Mouse (Mus musculus) lung, postnatal 36 days (tissue): Measurements from ENCODE around the gene Spag7.
A peak's percentile ranks its signal among the peaks of the same experiment; 100 is the strongest.

Source experiments
- DNase-seq: peaks from one replicate; pipeline ENCODE4 v3.0.0; 2022; ENCODE audit warnings: mixed read lengths

Gene Spag7

DNA sequence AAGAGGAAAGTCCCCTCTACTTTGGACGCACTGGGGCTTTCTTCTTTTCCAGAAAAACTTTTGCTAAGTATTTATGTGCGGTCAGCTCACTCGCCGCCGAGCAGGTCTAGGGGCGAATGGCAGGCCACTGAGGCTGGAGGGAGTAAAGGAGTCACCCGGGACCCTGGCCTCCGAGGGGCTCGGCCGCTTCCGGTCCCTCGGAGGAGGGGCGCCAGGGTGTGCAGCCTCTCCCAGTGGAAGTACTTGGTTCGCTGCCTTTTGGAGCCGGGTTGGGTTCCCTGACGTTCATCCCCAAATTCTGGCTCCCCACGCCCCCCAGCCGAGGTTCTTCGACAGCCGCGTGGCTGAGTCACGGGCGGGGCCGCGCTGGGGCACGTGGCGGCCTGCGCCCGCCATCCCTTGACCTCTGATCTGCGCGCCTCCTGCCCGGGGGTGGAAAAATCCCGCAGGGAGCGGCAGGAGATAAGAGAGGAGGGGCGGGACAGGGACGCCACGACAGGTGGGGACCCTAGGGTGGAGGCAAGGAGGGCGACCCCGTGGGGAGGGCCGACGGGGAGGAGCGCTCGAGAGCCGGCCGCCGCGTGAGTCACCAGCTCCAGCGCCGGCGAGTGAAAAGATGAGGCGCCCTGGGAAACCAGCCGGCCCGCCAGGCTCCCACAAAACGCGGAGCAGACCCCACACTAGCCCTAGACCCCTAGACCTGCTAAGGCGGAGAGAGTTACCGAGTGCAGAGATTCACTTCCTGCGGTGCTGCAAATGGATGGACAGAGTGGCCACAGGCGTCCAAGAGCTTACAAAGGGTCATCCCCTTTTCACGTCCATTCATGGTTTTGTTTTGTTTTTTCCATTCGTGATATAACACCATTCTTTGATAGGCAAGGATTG lies 13.4 kb downstream of the Spag7 start:
- peak; percentile 54 for DNase-seq

DNA sequence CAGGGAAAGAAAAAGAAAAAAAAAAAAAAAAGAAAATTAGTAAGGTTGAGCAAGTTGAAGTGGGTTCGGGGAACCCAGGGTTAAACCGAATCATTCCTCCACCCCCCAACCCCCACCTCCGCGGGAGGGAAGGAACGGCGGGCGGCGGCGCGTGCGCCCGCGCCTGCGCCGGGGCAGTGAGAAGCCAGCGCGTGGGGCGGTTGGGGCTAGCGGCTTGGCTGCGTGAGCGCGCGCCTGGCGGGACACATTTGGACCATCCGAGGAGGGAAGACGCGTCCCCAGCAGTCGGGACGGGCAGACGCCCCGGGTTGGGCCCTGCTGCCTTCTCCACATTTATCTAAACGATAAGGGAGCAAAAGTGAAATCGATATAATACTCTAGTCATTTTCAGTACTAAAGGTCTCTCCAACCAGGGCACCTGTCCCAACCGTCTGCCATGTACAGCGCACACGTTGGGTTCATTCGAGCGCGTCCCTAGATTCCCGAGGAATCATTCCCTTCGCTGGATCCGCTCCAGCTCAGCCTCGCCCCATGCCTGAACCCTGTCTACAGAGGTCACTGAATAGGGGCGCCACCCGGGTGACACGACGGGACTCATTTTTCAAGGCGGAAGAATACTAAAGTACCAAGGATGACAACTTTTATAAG lies 14.2 kb downstream of the Spag7 start:
- peak; percentile 84 for DNase-seq

DNA sequence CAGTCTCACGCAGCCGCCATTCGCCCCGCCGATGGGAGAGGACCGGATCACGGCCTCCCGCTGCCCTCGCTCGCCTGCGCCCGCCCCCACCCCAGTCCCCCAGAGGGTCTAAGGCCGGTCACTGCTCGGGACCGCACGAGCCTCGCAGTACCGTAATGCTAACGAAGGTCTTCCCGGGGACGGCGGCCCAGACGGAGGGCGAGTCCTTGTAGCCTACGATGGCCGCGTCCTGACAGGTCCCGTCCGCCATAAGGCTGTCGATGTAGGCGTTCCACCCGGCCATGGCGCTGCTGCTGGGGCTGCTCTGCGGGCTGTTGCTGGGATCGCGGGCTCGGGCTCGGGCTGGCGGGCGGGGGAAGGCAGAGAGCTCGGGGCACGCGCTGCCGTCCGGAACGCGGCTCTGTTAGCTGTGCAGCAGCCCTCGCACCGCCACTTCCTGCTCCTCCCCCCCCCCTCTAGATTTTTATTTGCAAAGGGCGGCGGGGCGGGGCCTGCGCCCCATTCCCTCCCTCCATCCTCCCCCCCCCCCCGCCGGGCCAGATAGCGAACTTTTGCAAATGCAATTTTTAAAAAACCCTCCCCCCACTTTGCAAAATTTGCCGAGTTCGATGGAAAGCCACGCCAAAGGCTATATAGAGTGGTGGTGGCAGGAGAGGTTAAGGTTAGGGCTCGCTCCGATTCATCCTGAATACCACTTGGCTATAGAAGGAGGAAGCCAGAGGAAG lies 14.9 kb downstream of the Spag7 start, which contains the start of gene Pfn1:
Gene Pfn1, minus strand, starts transcription at position 447 of the 725 bp plus-strand sequence.
- peak; percentile 78 for DNase-seq

DNA sequence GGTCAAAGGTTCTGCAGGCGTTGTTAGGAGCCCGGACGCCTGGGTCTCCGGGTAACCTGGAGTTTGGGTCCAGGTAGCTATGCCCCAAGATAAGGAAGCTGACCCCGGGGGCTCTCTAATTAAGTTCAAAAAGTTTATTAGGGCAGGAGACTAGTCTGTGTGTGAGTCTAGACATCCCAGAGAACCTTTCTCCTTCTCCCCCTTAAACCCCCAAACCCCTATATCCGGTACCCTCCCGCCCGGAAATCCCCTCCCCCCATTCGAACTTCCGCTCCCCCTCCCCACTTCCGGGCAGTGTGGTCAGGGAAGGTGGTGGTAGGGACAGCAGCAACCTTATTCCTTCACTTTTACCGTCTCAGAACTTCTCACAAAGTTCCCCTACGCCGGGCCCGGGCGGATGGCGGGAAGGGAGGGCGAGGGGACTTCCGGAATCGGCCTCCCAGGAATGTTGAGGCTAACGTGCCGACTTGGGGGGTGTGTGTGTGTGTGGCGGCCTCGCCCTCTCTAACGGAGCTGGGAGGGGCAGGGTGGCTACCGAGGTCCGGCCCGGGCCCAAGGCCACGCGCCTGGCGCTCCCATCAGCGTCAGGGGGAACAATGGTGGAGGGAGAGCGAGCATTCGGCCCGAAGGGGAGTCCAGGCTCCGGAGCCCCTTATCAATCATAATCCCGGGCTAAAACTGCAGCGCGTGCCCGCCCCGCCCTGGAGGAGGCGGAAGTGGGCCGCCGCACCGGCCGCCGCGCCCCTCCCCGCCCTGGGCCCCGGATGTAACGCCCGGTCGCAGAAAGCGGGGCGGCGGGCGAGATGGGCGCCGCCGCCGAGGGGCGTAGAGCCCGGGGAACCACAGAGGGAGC lies 15.6 kb downstream of the Spag7 start:
- peak; percentile 74 for DNase-seq

DNA sequence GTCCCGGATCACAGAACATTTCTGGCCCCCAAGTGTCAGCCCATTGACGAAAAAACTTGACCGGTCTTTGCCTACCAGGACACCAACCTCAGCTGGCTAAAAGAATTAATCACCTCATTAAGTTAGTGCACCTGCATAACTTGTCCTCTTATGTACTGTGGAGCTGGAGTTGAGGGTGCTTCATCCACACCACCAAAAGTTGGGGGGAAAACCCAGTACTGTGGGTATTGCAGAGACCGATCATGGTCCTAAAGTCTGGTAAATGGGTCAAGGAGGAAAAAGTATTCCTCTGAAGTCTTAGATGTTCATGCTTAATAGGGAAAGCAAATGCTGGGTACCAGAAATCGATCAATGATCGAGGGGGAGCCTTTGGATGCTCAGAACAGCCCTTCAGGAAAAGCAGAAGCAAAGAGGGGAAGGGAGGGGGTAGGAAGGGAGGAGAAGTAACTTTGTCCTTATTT lies 16.3 kb downstream of the Spag7 start:
- peak; percentile 56 for DNase-seq

DNA sequence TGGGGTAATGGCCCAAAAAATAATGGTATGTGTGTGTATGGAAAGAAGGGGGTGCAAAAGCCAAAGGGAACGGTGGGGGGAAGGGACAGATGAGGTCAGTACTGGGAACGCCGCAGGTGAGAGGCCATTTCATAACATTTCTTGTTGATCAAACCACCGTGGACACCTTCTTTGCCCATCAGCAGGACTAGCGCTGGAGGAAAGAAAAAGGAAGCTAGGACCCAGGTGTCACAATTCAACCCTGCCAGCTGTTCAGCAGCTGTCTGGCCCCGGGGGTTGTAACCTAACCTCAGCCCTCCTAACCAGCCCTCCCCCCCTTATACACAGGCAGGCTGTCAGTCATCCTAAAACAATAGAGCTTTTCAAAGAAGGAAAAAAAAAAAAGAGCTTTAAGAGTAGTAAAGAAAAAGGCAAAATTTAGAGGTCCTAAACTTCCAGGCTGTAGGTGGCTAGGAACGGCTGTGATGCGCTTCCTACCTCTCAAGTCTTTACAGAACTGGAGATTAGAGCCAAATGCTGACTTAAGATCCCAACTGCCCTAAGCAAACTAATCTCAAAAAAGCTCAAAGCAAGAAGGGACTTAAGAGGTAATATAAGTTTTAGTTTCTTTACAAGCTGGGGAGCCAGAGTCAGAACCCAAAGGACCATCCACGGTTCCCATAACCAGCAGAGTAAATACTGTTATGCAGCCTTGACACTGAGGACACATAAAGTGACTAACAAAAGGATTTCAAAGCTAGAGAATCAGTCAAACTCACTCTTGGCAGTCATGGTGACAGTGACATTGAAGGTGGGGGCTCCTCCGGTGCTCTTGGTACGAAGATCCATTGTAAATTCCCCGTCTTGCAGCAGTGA lies 17.0 kb downstream of the Spag7 start:
- DNase-seq: no peak

DNA sequence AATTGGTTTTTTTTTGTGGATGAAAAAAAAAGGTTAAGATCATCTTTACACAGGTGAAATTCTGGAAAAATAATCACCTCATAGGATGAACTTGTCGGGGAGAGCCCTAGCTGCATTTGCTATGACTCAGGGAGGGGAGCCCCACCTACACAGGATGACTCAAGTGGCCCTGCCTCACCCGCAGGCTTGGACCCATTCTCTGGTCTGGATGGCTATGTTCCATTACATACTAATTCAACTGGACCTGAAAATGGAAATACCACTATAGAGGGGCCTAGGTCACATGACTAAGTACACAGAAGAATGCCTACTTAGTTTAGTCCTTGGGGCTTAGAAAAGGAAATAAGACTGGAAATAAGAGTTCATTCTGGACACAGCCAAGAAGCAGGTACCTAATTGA lies 17.8 kb downstream of the Spag7 start:
- no peak for DNase-seq

DNA sequence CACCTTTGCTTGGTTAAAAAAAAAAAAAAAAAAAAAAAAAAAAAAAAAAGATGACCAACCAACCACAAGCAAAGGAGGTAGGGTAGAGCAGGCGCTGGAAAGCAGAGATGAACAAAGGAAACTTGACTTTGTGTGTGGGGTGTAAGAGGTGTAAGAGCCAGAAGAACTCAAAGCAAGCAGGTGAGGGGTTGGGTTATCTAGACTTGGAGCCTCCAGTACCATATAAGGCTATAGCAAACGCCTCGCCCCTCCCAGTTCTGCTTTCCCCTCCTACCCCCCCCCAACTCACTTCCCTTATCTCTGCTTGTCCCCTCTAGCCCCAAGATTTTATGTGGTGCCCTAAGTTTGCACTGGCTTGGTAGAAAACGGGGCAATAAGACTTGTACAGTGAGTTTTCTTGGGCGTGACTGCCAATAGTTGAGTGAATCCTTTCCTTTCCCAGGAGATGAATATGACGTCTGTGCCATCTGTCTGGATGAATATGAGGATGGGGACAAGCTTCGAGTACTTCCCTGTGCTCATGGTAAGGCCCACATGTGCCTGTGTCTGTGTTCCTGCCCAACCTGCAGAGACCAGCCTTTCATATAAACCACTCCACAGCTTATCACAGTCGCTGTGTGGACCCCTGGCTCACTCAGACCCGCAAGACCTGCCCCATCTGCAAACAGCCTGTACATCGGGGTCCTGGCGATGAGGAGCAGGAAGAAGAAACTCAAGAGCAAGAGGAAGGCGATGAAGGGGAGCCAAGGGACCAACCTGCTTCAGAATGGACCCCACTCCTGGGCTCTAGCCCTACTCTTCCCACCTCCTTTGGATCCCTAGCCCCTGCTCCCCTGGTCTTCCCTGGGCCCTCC lies 18.7 kb downstream of the Spag7 start:
- DNase-seq: peak; percentile 34

DNA sequence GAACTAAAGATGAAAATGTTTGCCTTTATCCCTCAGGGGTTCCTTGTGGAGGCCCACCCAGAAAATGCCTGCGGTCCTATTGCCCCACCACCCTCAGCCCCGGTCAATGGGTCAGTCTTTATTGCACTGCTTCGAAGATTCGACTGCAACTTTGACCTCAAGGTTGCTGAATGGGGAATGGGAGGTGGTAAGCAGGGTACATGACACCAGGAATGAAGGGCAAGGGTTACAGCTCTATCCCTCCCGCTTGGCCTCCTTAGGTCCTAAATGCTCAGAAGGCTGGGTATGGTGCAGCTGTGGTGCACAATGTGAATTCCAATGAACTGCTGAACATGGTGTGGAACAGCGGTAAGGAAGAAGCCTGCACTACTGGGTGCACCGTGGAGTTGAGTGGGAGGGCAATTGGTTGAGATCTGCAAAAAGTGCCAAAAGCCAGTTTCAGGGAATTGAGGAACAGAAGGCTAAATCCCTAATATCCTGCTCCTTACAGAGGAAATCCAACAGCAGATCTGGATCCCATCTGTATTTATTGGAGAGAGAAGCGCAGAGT lies 20.0 kb downstream of the Spag7 start:
- DNase-seq: no peak

DNA sequence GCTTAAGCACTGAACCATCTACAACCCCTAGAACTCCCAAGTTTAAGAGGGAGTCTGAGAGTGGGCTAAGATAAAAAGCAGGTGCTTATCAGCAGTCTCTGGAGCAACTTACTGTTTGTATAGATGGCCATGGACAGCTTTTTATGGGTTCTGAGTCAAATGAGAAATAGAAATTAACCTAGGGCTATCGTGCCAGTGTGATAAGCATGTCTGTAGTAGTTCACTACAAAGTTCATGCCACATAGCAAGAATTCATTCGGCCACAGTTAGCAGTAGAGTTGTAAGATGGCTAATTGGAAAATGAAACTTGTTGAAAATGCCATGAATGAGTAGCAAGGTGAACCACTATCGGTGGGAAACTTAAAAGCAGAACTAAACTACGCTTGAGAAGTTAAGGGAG lies 20.7 kb downstream of the Spag7 start:
- DNase-seq: no peak

DNA sequence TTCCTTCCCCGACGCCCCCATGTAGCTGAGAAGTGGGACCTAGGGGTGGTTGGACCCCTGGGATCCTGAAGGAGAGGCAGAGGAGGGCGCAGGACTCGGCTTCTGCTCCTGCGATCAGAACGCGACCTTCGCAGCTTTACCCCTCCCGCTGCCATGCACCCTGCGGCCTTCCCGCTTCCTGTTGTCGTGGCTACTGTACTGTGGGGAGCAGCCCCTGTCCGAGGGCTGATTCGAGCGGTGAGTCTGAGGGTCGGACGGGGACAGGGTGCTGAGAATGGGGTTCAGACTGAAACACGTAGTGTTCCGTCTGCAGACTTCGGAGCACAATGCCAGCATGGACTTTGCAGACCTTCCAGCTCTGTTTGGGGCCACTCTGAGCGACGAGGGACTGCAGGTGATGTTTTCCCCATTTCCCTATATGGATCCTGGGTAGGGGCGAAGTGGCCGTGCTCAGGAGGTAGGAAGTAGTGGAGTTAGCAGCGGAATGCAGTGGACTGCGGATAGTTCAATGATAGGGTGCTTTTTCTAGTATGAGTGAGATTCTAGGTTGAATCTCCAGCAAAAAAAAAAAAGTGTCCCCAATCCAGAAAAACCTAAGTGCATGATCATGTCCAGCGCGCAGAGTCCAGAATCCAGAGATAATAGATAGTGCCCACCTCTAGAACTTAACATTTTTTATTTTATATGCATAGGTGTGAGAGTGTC lies 21.3 kb downstream of the Spag7 start:
- peak; percentile 37 for DNase-seq

DNA sequence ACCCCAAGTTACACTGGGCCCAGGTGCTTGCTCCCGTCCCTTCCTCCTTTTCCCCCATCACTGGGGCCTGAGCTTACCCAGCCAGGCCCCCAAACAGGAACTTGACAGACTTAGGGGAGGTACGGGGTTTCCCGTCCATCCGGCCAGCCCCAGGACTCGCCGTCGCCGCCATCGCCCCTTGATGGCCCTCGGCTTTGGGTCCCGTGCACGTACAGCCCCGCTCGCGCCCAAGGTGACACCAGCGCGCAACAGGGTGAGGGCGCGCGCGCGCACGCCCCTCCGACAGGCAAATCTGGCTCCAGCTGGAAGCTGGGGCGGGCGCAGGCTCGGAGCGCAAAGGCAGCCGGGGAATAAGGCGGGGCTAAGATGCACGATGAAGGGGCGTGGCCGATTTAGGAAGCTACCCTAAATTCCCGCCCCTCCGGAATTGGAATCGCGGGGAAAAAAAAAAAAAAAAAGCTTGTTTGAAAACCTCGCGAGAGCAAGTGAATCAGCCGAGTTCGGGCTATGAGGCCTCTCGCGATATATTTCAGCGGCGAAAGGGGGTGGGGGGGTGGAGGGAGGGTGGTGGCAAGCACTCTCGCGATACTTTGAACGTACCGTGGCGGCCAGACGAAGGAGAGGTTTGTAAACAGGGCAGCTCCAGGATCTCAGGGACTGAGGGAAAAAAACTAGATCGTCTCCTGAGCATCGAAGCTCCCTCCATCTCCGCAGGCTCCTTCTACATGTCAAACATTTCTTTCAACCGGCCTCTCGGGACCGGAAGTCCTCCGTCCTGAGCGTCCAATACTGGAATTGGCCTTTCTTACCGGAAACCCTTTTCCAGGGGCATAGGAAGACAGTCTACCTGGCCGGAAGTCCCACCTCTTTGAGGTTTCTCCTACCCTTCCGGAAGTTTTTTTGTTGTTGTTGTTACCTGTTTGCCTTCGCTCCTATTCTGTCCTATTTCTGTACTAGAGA lies 22.2 kb downstream of the Spag7 start, which contains the start of the genes Rnf167 and Slc25a11:
Gene Rnf167, plus strand, starts transcription at position 545 of the 960 bp plus-strand sequence.
Gene Slc25a11, minus strand, starts transcription at position 789 of the 960 bp plus-strand sequence.
- peak; percentile 99 for DNase-seq

DNA sequence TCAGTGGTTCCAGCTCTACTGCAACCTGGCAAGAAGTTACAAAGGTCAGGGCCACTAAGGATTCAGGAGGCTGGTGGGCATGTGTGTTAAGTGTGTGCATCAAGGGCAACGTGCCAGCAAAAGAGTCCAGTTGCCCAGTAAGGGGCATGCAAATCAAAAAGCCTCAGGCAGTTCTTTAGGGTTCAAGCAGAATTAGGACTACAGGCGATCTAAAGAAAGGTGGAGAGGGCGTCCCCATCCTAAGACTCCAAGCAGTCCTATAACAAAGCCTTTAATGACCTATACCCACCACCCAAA lies 23.0 kb downstream of the Spag7 start:
- DNase-seq: no peak

DNA sequence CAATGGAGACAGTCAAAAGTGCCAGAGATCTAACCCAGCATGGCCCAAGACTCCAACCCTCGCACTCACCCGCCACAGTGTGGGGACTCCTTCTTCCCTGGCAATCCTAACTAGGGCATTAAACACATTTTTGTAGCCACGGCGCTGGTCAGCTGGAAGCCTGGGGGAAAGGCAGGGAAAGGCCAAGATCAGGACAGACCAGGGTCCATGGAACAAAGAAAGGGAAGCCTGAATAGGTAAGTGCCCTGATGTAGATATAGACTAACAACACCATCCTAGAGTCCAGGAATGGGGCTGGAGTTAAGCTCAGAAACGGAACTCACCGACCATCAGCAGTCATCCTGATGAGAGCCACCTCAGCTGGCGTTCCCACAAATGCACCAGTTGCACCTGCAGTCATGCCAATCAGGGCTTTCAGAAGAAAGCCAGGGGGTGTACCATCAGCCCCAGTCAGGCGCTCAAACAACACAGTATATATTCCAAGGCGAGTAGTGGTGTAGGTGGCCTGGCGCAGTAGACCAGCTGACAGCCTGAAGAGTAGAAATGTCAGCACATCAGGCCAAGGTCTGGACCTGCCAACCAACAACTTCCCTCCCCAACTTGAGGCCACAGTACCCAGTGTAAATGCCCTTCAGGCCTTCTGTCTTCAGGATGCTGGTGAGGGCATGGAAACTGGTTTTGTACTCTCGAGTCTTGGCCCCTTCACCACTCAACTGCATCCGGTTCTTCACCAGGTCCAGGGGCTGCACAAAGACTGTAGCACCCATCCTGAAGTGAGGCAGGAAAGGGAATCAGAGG lies 23.6 kb downstream of the Spag7 start:
- no peak for DNase-seq

DNA sequence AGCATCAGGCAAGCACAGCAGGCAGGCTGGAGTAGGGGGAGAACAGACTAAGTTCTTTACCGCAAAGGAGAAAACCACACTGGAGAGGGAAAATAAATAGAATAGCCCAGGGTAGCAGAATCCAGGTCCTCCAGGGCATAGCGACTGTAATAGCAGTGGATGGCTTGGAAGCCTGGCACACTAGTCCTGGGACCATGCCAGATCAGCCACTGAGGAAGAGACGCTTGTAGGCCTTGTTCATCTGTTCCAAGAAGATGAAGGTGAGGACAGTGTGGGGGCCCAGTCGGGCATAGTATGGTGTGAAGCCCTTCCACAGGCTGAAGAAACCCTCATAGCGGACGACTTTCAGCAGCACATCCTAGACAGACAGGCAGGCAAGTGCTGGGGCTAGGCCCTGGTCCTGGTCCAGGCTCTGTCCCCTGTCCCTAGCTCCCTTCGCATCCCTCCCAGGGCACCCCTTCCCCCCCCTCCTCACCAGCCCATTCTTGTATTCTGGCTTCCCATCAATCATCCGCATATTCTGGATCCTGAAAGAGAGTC lies 24.6 kb downstream of the Spag7 start:
- no peak for DNase-seq

DNA sequence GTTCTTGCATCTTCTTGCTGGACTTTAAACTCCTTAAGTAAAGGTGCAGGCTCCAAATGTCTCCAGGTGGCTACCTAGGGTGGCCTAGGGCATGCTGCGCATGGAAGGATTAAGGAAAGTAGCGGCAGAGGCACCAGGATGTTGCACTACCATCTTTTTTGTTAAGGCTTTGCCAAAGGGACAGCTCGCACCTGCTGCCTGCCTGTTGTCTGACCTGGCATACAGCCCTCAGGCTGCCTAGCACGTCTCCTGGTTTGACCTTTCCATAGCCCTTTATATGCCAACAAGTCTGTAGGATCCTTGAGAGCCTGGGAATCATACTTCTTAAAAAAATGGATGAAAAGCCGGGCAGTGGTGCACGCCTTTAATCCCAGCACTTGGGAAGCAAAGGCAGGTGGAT lies 26.2 kb downstream of the Spag7 start:
- no peak for DNase-seq

DNA sequence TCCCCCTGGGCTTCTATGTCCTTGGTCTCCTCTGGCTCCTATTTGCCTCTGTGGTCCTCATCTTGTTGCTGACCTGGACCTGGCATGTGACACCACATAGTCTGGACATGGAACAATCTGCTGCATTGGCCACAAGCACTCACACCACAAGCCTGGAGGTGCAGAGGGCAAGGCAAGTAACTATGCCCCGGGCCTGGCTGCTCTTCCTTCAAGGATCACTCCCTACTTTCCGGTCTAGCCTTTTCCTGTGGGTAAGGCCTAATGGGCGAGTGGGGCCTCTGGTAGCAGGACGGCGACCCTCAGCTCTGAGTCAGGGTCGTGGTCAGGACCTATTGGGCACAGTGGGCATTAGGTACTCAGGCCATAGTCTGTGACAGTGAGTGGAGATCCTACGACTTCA lies 28.0 kb downstream of the Spag7 start:
- DNase-seq: no peak
